Mouse (Mus musculus) small intestine, adult 2 months (tissue): ENCODE results near the gene Psg21.
"Not testable (repeated sequence)": the region's sequence is repeated elsewhere in the genome, so short reads cannot be mapped to it uniquely, and the experiment has no call there.

Experiments
- CTCF ChIP-seq: fragments of 200-500 bp; IDR thresholded peaks from 2 replicates; pipeline ENCODE4 v1.5.1; 2012; ENCODE audit warnings: low read depth, mild to moderate bottlenecking, control low read depth, inconsistent platforms, low read length, moderate library complexity, mixed read lengths; ENCODE audit not compliant: insufficient replicate concordance, insufficient read length; ENCODE audit errors: extremely low read depth
- POLR2A ChIP-seq: fragments of 200-500 bp; IDR thresholded peaks from 2 replicates; pipeline ENCODE4 v1.6.1; 2012; ENCODE audit warnings: low read depth, mild to moderate bottlenecking, control low read depth, inconsistent platforms, low read length, moderate library complexity

GRCm38 (mm10) chr7:18616401-18616800, 40.1 kb downstream of the Psg21 start, which contains the start of gene Psg23:
- not testable (repeated sequence) for TF ChIP-seq CTCF, POLR2A
